Mouse (Mus musculus) heart, adult 2 months (tissue): Measurements from ENCODE around the gene Pou4f1.

Experiments used
- EP300 ChIP-seq: fragments of 200-500 bp; IDR thresholded peaks from 2 replicates; pipeline ENCODE4 v1.6.1; 2011; ENCODE audit warnings: low read depth, low read length, control low read depth; ENCODE audit not compliant: insufficient read depth
- POLR2A ChIP-seq: fragments of 200-500 bp; IDR thresholded peaks from 2 replicates; pipeline ENCODE4 v1.6.1; 2011; ENCODE audit warnings: mild to moderate bottlenecking, low read depth, low read length, control low read depth; ENCODE audit not compliant: insufficient read depth

- TF ChIP-seq POLR2A (no peak), EP300 (no peak)
Measured at GRCm38 (mm10) chr14:104468623-104468970, 798 bp upstream of the Pou4f1 start.
